Mouse (Mus musculus) spleen, adult 2 months (tissue): Measurements from ENCODE around the gene Ddx27. TPM values are rescaled to one million over a fixed set of nuclear protein-coding genes. Genes with fewer than 3 reads are reported as not detected.

Source experiments
- DNase-seq, 2 experiments: peaks; one replicate each; pipeline versions ENCODE4 v3.0.0 to v3.0.0-alpha.2; 2012 to 2021; ENCODE audit warnings: low spot score in 2 of 2, low read depth in 1 of 2
- H3K27ac ChIP-seq: fragments of 200-500 bp; 2 replicates; pipeline ENCODE4 v1.5.1; 2012; ENCODE audit warnings: low read length, inconsistent platforms; ENCODE audit not compliant: insufficient read depth
- H3K27me3 ChIP-seq: fragments of 200-500 bp; 2 replicates; pipeline ENCODE4 v1.6.1; 2012; ENCODE audit warnings: mild to moderate bottlenecking, moderate library complexity, low read length, inconsistent platforms; ENCODE audit not compliant: control insufficient read depth, insufficient read depth
- H3K36me3 ChIP-seq: fragments of 200-500 bp; 2 replicates; pipeline ENCODE4 v1.6.1; 2012; ENCODE audit warnings: mild to moderate bottlenecking, low read length, inconsistent platforms; ENCODE audit not compliant: control insufficient read depth, insufficient read depth
- H3K4me1 ChIP-seq: fragments of 200-500 bp; 2 replicates; pipeline ENCODE4 v1.6.1; 2011; ENCODE audit warnings: inconsistent platforms; ENCODE audit not compliant: control insufficient read depth, insufficient read depth, insufficient read length
- H3K4me3 ChIP-seq: fragments of 200-500 bp; 2 replicates; pipeline ENCODE4 v1.5.1; 2011; ENCODE audit warnings: mild to moderate bottlenecking, inconsistent platforms; ENCODE audit not compliant: insufficient read depth, insufficient read length; ENCODE audit errors: extremely low read depth
- CTCF ChIP-seq: fragments of 200-500 bp; IDR thresholded peaks from 2 replicates; pipeline ENCODE4 v1.5.1; 2011; ENCODE audit warnings: mild to moderate bottlenecking, inconsistent platforms; ENCODE audit not compliant: insufficient read depth, insufficient read length, insufficient replicate concordance; ENCODE audit errors: extremely low read depth
- POLR2A ChIP-seq: fragments of 200-500 bp; IDR thresholded peaks from 2 replicates; pipeline ENCODE4 v1.6.1; 2011; ENCODE audit warnings: low read depth, low read length, inconsistent platforms
- WGBS: fragments of 180-500 bp; shearing (Covaris S2); methylation state at CpG from one replicate; pipeline ENCODE4 v1.1.7; 2018; 5-methylcytosine and 5-hydroxymethylcytosine counted together
- polyA plus RNA-seq: library from polyadenylated mRNA; depleted of rRNA; stranded (reverse); fragments of >200 nt; gene quantifications from 2 replicates; pipeline ENCODE4 v1.2.3, GENCODE M21; 2012

The Ddx27 gene
- polyA plus RNA-seq, 1 experiment, result 27.4 TPM

GRCm38 (mm10) chr2:167074587-167074986 lies 59.6 kb downstream of the Ddx27 start:
- TF ChIP-seq POLR2A (no peak), CTCF (no peak)
- Histone ChIP-seq H3K27ac (no peak overlapping the region), H3K4me3 (no peak overlapping the region), H3K27me3 (no peaks in the 10 kb centered on the region), H3K36me3 (no peaks in the 10 kb centered on the region), H3K4me1 (peaks cover 10% of the 10 kb centered on the region; the same call in 1 of the 2 replicates)
- WGBS, result 81% methylated on average over 5 of the region's 5 CpGs
- no peak for DNase-seq

GRCm38 (mm10) chr2:167076352-167076751 lies 61.4 kb downstream of the Ddx27 start:
- Histone ChIP-seq H3K4me3 (no peak overlapping the region), H3K27ac (no peak overlapping the region), H3K27me3 (no peaks in the 10 kb centered on the region), H3K4me1 (peaks cover 23% of the 10 kb centered on the region; the same call in 1 of the 2 replicates), H3K36me3 (no peaks in the 10 kb centered on the region)
- TF ChIP-seq POLR2A (no peak), CTCF (no peak)
- WGBS, result 95% methylated on average over 4 of the region's 4 CpGs
- no peak for DNase-seq

GRCm38 (mm10) chr2:167076759-167077158 lies 61.8 kb downstream of the Ddx27 start:
- TF ChIP-seq CTCF (no peak), POLR2A (no peak)
- no peak for DNase-seq
- H3K4me3 ChIP-seq, result no peak overlapping the region
- H3K4me1 ChIP-seq, result peaks cover 27% of the 10 kb centered on the region; the same call in 1 of the 2 replicates
- 87% methylated on average over 2 of the region's 2 CpGs for WGBS
- H3K27ac ChIP-seq, result no peak overlapping the region
- no peaks in the 10 kb centered on the region for H3K27me3 ChIP-seq
- no peaks in the 10 kb centered on the region for H3K36me3 ChIP-seq

GRCm38 (mm10) chr2:167077199-167077962 lies 62.4 kb downstream of the Ddx27 start:
- Histone ChIP-seq H3K36me3 (no peaks in the 10 kb centered on the region), H3K4me1 (peaks cover 33% of the 10 kb centered on the region; the same call in 1 of the 2 replicates), H3K27ac (no peak overlapping the region), H3K27me3 (no peaks in the 10 kb centered on the region), H3K4me3 (no peak overlapping the region)
- 85% methylated on average over 11 of the region's 11 CpGs for WGBS
- TF ChIP-seq POLR2A (no peak), CTCF (no peak)
- no peak for DNase-seq

GRCm38 (mm10) chr2:167078486-167078885 lies 63.5 kb downstream of the Ddx27 start:
- no peak overlapping the region for H3K4me3 ChIP-seq
- no peak for TF ChIP-seq CTCF
- TF ChIP-seq POLR2A, result no peak
- no peaks in the 10 kb centered on the region for H3K27me3 ChIP-seq
- 31% methylated on average over 7 of the region's 7 CpGs for WGBS
- peaks cover 39% of the 10 kb centered on the region; the same call in 1 of the 2 replicates for H3K4me1 ChIP-seq
- H3K27ac ChIP-seq, result no peak overlapping the region
- no peaks in the 10 kb centered on the region for H3K36me3 ChIP-seq
- no peak for DNase-seq

GRCm38 (mm10) chr2:167078931-167079495 lies 64.0 kb downstream of the Ddx27 start:
- H3K4me3 ChIP-seq, result no peak overlapping the region
- H3K36me3 ChIP-seq, result no peaks in the 10 kb centered on the region
- H3K27me3 ChIP-seq, result no peaks in the 10 kb centered on the region
- no peak for TF ChIP-seq CTCF
- TF ChIP-seq POLR2A, result no peak
- DNase-seq, result no peak
- peaks cover 39% of the 10 kb centered on the region; the same call in 1 of the 2 replicates for H3K4me1 ChIP-seq
- H3K27ac ChIP-seq, result no peak overlapping the region
- 55% methylated on average over 9 of the region's 9 CpGs for WGBS
